Mouse (Mus musculus) spleen, postnatal 10 days (tissue): ENCODE results near the gene Tmem60.

Experiments
- DNase-seq, 2 experiments: peaks; one replicate each; pipeline ENCODE4 v3.0.0; 2021 to 2022; ENCODE audit warnings: low spot score in 2 of 2

The Tmem60 gene

DNA sequence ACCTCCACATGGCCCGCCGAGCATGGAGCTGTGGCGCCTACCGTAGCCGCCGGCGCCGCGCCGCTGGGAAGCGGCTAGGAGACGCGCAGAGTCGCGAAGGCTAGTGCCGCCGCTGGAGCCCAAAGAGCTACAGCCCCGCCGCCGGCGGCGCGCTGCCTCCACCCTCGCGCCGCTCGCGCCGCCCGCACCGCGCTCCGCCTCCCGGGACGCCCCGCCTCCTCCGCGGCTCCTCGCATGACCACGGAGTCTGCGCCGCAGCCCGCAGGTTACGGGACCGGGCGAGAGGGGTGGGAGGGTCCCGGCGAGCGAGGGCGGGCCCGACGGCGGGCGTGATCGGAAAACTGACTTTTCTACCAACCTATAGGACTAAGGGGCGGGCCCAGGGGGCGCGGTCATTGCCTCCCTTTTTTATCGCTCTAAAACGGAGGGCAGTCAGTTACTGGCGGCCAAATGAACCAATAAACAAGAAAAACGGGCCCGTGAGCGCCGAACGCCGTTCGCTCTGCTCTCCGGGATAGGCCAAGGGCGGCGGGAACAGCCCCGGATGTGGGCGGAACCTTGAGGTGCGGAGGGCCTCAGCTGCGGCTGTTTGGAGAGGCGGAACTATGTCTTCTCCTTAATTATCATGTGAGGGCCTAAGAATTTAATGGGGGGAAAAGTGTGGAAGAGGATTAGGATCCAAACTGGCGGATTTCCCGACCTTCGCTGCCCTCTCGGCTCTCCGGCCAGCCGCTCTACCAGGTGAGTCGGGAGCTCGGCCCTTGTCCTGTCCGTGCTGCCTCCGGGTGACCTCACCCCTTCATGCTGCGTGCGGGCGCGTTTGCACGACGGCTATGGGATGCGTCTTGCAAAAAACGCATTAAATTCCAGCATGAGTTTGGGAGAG is at the start of gene Tmem60, which contains the start of gene Phtf2:
Gene Tmem60 (plus strand): TSS at position 277 of the 886 bp plus-strand sequence.
Gene Phtf2 (minus strand): TSS at position 210 of the 886 bp plus-strand sequence.
- peak; percentile 96 to 99 for DNase-seq

DNA sequence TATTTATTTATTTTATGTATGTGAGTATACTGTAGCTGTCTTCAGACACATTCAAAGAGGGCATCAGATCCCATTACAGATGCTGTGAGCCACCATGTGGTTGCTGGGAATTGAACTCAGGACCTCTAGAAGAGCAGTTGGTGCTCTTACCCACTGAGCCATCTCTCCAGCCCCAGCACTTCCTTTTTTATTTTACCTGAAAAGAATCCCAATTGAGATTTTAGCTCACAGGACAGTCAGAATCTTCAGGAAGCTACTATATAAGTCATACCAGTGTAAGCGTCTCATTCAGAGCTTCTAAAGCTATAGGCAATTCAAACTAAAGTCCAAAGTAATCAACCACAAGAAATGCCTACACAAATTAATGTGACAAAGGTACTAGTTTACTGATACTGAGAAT is 47.6 kb upstream of the Tmem60 start:
- no peak for DNase-seq

DNA sequence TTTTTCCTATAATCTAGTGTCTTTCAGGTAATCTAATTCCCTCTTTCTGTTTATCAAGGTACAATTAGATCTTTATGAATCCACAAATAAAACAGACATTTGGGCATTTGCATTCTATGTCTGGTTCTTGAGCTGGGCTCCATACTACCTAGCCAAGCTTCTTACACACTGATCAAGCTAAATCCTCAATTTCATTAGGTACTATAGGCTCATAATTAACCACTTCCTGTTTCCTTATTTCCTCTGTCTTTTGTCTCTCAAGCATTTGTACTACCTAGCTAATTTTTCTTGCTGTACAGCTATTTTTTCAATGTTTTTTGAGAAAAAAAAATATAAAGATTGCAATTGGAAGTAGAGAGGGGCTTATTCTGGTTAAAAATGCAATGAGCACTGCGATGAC is 44.9 kb upstream of the Tmem60 start:
- no peak for DNase-seq

DNA sequence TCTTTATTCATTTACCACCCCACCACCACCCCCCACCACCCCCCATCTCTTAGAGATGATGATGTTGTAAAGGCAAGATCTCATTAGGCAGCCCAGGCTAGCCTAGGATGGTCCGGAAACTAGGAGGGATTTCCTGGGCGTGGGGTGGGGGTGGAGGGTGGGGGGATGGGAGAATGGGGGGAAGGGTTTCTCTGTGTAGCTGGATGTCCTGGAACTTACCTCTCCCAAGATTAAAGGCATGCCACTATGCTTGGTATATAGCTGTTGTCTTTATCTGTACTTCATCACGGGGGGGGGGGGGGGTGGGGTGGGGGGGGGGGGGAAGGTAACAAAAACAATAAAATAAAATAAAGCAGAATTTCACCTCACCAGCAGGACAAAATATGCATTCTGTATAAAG is 38.6 kb upstream of the Tmem60 start:
- no peak for DNase-seq

DNA sequence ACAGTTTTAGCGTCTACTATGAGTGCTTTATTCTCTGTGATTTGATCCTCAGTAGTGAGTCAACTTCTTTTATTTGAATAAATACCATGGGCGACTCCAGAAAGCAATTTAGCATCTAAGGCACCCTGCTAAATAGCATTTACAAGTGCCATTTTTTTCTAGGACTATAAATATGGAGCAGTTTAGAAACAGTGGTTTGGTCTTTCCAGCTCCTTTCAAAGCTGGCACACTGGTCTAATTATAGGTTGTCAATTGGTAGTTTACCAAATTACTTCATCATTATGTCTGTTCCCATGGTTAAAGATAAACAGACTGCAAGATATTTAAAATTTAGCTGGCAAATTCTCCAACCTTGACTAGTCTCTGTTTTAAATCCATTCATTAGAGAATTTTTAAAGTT is 38.2 kb upstream of the Tmem60 start:
- no peak for DNase-seq

DNA sequence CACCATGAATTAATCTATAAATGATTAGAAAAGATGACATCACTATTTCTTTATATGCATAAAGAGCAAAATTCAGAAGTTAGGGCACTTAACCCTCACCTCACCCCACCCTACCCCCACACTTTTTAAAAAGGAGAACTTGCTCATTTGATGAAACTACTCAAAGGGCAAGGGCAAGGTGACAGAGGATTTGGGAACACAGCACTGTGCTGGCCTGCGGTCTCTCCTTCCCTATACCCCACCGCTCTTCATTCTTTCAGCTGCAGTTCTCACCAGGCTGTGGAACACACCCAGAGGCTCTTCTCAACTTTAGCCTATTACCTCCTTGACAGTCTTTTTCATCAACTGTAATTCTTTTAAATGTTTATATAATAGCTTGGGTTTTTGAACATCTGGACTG is 35.0 kb upstream of the Tmem60 start:
- no peak for DNase-seq

DNA sequence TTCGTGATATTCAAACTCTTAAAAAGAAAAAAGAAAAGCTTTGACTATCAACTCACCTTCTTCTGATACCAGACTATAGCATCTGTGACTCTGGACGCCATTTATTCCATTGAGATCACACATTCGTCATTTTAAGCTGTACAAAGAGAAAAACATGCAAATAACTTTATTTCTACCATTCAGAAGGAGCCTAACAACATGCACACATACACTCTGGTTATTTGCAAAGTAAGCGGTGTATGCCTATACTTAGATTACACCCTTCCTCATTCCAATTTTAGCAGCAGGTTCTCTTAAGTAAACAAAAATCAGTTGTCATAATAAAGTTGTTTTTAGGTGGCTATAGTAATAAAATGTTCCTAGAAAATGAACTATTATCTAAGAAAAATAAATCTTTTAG is 26.9 kb upstream of the Tmem60 start:
- DNase-seq, result no peak

DNA sequence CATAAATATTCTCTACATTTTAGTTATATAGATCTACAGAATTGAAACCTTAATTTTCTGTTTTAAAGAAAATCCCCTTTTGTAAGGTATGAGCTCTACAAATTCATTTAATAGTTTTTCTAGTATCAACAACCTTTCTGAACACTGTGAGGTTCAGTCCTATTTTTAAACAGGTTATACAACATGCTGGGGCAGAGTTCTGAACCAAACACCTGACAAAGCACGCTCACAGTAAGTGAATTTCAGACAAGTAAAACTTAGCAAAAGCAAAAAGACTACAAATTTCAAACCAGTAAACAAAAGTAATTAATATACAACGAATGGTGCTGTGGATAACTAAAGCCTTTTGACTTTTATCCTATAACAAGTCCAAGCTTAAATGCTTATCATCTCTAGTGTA is 23.6 kb upstream of the Tmem60 start:
- DNase-seq, result no peak

DNA sequence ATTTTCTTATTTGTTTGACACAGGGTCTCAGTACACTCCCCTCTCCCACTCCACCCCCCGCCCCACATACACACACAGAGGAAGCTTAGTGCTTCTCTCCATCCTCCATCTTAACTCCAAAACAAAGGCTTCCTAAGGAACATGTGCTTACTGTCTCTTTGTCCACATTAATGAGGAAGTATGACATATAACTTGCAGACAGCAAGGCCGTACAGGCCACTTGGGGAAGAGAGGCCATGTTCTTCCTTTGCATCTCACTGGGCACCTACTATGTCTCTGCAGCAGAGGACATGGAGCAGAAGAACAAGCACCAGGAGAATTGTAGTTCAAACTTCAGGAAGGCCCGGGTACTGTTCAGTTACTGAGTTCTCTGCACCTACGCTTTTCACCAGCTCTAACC is 21.4 kb upstream of the Tmem60 start:
- no peak for DNase-seq

DNA sequence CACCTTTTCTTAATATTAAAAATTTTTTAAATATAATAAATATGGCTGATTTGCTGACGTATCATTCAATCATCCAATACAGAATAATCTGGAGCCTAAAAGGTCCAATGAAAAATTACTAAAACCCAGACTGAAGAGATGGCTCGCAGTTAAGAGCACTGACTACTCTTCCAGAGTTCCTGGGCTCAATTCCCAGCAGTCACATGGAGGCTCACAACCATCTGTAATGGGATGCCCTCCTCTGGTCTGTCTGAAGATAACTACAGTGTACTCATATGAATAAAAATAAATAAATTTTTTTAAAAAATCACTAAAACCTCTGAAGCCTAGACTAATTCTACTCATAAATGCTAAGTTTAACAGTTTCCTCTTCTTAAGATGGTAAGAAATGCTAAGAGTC is 20.1 kb upstream of the Tmem60 start:
- DNase-seq, result no peak

DNA sequence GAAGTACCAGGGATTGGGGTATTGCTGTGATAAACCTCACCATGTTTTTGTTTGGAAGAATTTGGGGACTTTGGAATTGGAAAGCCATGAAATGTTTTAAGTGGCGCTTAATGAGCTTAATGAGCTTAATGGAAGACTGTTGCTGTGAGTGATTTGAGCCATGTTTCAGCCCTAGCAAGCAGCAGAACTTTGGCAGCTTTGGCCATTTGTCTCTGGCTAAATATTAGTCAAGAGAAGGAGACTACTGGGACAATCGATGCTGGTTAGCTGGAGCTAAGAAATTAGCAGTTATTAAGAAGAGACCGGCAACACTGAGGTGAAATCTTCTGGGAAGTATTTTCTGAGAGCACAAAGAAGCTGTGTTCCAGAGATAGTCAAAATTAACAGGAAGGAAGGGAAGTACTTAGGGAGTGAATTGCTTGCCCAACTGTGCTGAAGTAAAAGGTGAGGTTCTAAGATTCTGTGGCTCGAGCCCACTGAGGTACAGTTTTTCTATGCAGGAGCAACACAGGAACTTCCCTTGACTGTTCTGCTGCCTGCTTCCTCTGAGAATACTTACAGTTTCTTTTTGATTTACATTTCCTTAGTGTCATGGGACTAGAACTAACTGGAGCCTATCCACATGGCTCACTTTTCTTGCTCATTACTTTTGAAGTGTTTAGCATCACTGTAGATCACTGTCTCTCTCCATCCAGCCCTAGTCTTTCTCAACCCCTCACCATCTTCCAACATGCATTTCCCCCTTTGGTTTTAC is 17.6 kb upstream of the Tmem60 start:
- no peak for DNase-seq

DNA sequence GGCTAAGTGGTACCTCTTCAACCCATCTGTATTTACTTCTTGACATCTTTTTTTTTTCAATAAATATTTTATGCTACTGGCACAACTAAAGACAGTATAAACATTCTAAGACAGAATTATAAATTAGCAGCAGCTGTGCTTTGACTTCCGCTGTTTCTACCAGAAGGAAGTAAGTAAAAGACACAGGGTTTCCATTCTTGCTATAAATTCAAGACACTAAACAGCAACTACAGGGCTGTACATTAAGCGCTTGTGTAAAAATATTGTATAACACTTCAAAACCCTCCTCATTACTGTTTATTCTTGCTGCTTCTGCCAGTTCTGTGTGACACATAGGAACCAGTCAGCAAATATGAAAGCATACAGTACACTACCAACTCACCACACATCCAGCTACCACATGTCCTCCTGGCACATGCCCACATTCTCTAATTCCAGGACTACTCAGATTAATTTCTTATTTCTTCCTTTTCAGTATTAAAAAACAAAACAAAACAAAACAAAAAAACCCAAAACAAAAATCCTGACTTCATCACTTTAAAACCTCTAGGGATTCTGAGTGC is 16.7 kb upstream of the Tmem60 start:
- DNase-seq, result no peak

DNA sequence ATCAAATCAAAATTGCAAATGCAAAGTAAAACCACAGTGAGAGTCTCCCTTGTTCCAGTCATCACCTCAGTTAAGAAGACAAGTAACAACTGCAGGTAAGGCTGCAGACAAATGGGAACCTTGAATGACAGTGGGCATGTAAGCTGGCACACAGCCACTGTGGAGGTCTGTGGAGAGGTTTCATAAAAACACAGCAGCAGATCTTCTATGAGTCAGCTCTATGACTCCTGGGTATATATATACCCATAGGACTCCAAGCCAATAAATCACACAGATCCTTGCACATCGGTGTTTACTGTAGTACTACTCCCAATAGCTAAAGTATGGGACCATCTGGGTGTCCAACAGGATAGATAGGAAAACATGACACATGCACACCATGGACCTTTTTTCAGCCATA is 8.8 kb upstream of the Tmem60 start:
- no peak for DNase-seq

DNA sequence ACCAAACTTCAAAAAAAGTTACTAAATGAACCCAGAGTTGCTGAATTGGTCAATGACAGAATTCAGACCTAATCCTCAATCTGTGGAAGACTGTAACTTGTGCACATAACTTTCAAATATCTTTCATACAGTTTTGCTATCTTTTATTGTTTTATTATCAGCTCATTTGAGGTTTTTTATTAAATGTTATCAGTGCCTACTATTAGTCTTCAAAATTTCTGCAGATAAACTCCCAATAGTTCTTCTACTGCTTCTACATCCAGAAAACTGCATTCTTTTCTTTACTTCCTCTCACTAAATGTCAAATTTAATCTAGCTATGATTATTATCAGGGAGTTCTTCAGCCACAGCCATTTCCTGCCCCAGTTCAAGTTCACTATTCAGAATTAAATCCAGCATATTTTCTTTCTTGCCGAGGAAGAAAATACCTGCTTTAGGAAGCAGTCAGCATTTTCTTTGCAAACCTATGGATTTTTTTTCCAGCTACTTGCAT is 5.0 kb upstream of the Tmem60 start:
- DNase-seq, result no peak

DNA sequence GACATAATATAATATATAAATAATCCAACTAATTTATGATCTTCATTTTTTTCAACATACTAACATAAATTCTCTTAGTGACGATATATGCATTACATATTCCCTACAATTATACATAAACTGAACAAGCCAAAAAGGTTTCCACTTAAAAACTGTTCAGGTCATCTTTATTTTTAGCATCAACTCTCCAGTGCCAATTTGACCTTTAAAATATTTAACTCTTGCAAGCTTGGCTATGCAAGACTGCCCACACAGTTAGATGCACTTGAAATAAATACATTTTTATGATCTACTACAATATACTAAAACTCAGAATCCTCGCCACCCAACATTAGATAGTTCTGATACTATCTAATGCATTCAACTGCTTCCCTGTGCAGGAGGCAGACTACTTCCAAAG is 1.6 kb upstream of the Tmem60 start:
- no peak for DNase-seq

DNA sequence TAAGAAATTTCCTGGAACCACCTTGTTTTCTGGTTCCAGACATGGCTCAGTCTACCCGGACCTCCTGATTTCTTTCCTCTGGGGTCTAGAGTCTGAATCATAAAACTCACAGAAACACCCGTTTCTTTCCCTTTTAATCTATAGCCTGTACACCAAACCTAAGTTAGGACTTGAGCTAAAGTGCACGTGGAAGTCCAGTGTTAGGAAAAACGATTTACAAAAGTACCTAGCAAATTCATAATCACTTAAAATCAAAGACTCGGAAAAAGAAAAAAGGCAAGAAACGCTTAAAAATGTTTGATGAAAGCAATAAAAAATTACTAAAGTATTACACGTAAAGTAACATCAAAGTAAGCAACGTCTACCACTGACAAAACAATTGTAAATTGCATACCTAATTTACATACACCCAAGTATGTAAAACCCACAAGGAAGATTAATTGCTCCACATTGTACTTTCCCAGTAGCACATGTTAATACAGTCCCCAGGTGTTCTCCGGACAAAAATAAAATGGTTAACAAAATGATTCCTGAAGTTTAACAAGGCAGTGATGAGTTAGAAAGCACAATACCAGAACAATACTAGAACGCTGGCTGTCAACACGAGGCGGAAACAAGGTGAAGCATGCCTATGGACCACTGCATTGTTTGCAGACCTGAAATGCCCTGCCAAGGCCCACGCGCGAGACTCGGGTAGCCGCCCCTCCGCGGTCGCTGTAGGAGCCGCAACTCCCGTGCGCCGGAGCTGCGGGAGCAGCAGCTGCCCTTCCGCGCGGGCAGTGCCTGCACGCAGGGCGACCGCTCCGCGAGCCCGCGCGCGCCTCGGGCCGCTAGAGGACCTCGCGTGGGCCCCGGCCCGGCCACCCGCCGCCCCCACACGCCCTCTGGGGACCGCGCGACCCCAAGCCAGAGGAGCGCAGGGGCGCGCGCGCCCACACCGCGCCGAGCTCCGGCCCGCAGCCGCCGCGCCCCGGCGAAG is 905 bp upstream of the Tmem60 start:
- peak; percentile 64 to 68 for DNase-seq

DNA sequence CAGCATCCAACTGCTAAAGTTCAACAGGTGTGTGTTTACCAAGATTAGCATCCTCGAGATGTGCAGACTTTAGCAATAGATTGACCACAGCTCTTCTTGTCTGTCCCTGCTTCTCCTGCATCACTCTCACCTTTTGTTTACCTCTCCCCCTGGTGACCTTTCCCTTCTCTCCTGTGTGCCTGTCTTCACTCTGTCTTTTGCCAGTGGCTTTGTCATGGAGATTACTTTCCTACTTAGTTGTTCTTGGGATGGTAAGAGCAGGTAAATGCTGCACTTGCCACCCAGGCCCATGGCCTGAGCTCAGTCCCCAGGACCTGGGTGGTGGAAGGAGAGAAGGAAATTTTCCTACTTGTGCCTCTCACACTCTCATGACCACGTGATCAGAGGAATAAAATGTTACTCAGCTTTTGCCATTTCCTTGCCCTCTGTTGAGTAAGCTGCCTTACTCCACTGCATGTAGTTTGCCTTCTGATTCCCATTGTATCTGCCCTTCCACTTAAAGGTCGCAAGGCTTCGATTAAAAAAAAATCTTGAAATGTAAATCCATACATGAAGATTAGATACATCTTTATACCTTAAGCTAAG is 2.1 kb downstream of the Tmem60 start:
- no peak for DNase-seq

DNA sequence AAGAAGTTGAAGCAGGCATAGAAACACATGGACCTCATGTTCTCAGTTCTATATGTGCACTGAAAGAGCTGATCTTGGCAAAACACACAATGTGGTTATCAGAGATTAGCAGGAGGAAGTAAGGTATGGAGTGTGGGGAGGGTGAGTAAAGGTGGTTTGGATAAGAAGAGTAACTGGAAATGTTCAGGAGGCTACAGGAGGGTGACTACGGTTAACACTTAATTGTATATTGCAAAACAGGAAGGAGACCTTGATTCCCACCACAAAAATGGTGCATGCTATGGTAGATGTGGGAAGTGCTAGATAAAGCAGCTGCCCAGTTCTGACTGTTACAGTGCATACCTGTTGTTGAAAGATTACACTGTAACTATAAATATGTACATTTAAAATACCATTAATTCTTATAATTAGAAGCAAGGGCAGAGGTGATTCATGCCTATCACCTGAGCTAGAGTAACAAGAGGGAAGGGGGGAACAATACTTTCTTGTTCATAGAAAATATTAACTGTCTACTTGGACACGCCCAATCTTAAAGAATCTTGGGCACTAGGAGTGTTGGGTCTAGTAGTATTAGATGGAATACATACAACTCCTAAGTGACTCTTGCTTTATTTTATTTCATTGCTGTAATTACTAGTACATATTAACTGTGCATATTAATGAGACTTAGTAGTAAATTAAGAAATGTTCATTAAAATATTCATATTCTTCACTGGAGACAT is 15.6 kb downstream of the Tmem60 start:
- no peak for DNase-seq

DNA sequence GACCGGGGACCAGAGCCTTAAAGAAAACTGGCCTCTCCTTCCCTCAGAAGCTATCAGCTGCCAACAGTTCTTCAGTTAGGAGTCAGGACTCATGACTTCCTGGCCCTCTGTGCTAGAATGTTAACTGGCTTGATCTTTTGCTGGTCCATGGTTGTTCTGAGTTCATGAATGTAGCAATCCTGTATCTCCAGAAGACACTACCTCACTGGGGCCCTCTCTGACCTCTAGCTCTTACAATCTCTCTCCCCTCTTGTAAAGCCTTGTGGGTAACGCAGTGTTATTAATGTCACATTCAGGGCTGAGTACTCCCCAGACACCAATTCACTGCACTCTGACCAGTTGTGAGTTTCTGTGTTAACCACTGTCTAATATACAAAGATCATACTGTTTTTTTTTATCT is 22.7 kb downstream of the Tmem60 start:
- no peak for DNase-seq

DNA sequence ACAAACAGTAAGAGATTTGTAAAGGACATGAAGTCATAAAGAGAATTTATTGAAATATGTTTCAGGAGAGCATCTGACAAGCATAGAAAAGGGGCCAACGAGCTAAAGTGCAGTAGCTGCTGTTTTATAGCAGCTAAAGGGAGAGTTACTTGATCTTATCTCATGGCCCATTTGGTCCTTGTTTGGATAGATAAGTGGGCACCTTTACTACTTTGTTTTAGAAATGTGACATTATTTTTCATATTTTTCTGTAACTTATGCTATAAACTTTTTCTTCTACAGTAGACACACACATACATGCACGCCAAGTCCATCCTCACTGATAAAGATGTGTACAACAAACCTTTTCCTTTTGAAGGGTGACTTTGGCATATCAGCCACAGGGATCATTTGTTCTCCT is 23.4 kb downstream of the Tmem60 start:
- DNase-seq, result no peak
